Mouse (Mus musculus) forebrain, embryonic 11.5 days (tissue): ENCODE measurements at regions not wholly inside any gene's neighbourhood (a gene's known extent, or its start where the extent isn't known, plus 50 kb on each side); places are given as distances from the start of the nearest gene placed in this dataset.

ENCODE experiments used
- ATAC-seq: fragments of 200-750 bp; cut with Nextera tagmentation; replicated peaks from 2 replicates; pipeline ENCODE4 v1.8.0; 2017; ENCODE audit warnings: moderate TSS enrichment; ENCODE audit not compliant: low FRiP score
- DNase-seq: peaks from one replicate; pipeline ENCODE4 v3.0.0-alpha.2; 2017; ENCODE audit warnings: low spot score
- H3K27ac ChIP-seq: fragments of 300-500 bp; sonication (generic); 2 replicates; pipeline ENCODE4 v1.5.1; 2014; ENCODE audit warnings: low read depth, low read length
- H3K27me3 ChIP-seq: fragments of 300-500 bp; sonication (generic); 2 replicates; pipeline ENCODE4 v1.6.1; 2014; ENCODE audit warnings: mild to moderate bottlenecking, low read length, mixed read lengths; ENCODE audit not compliant: control insufficient read depth, insufficient read depth
- H3K36me3 ChIP-seq: fragments of 300-500 bp; sonication (generic); 2 replicates; pipeline ENCODE4 v1.6.1; 2014; ENCODE audit warnings: mild to moderate bottlenecking, low read length, moderate library complexity, mixed read lengths; ENCODE audit not compliant: control insufficient read depth, insufficient read depth
- H3K4me1 ChIP-seq: fragments of 300-500 bp; sonication (generic); replicated peaks from 2 replicates; pipeline ENCODE4 v1.6.1; 2014; ENCODE audit warnings: low read length, mixed read lengths; ENCODE audit not compliant: control insufficient read depth, insufficient read depth
- H3K4me2 ChIP-seq: fragments of 300-500 bp; sonication (generic); 2 replicates; pipeline ENCODE4 v1.6.1; 2014; ENCODE audit warnings: low read depth, mild to moderate bottlenecking, low read length, moderate library complexity, mixed read lengths; ENCODE audit not compliant: severe bottlenecking
- H3K4me3 ChIP-seq: fragments of 300-500 bp; sonication (generic); 2 replicates; pipeline ENCODE4 v1.5.1; 2014; ENCODE audit warnings: low read depth, low read length
- H3K9ac ChIP-seq: fragments of 300-500 bp; sonication (generic); 2 replicates; pipeline ENCODE4 v1.6.1; 2014; ENCODE audit warnings: low read length
- H3K9me3 ChIP-seq: fragments of 300-500 bp; sonication (generic); 2 replicates; pipeline ENCODE4 v1.6.1; 2016; ENCODE audit warnings: low read length, mixed read lengths; ENCODE audit not compliant: control insufficient read depth
- WGBS: fragments of 180-500 bp; shearing (Covaris S2); extraction: QIAGEN DNeasy Blood & Tissue Kit; methylation state at CpG from one replicate; pipeline ENCODE4 v1.1.7; 2014; 5-methylcytosine and 5-hydroxymethylcytosine counted together

- whole genome bisulfite sequencing: 42% methylated on average over 1 of the region's 1 CpGs
- ATAC-seq: no peak
- Histone ChIP-seq H3K27me3 (no peaks in the 10 kb centered on the region), H3K4me2 (no peak overlapping the region), H3K4me1 (no peaks in the 10 kb centered on the region), H3K4me3 (no peak overlapping the region), H3K9ac (no peak overlapping the region), H3K9me3 (no peaks in the 10 kb centered on the region), H3K36me3 (no peaks in the 10 kb centered on the region), H3K27ac (no peak overlapping the region)
- no peak for DNase-seq
These were observed 478.8 kb downstream of the Slitrk6 start for GRCm38 (mm10) chr14:110276192-110276591.

GRCm38 (mm10) chr14:110271270-110271669, 483.7 kb downstream of the Slitrk6 start:
- Histone ChIP-seq H3K9me3 (no peaks in the 10 kb centered on the region), H3K36me3 (no peaks in the 10 kb centered on the region), H3K9ac (no peak overlapping the region), H3K4me2 (no peak overlapping the region), H3K27ac (no peak overlapping the region), H3K4me1 (no peaks in the 10 kb centered on the region), H3K27me3 (no peaks in the 10 kb centered on the region), H3K4me3 (no peak overlapping the region)
- WGBS: 79% methylated on average over 2 of the region's 2 CpGs
- DNase-seq (no peak), ATAC-seq (no peak)

GRCm38 (mm10) chr14:110244466-110244865, 510.5 kb downstream of the Slitrk6 start:
- Histone ChIP-seq H3K27me3 (no peaks in the 10 kb centered on the region), H3K4me2 (no peak overlapping the region), H3K36me3 (no peaks in the 10 kb centered on the region), H3K4me1 (no peaks in the 10 kb centered on the region), H3K9ac (no peak overlapping the region), H3K27ac (no peak overlapping the region), H3K9me3 (no peaks in the 10 kb centered on the region), H3K4me3 (no peak overlapping the region)
- ATAC-seq (0 out of 2 replicates have a peak, but pooled peaks have one; percentile 10), DNase-seq (no peak)
- 93% methylated on average over 1 of the region's 1 CpGs for WGBS

GRCm38 (mm10) chr14:110243549-110243948, 511.4 kb downstream of the Slitrk6 start:
- H3K9me3 ChIP-seq: no peaks in the 10 kb centered on the region
- H3K4me2 ChIP-seq: no peak overlapping the region
- no peak overlapping the region for H3K27ac ChIP-seq
- H3K4me1 ChIP-seq: no peaks in the 10 kb centered on the region
- DNase-seq: no peak
- no peak overlapping the region for H3K9ac ChIP-seq
- H3K4me3 ChIP-seq: no peak overlapping the region
- no peaks in the 10 kb centered on the region for H3K36me3 ChIP-seq
- no peak for ATAC-seq
- no peaks in the 10 kb centered on the region for H3K27me3 ChIP-seq
- 89% methylated on average over 2 of the region's 2 CpGs for WGBS

- no peaks in the 10 kb centered on the region for H3K9me3 ChIP-seq
- no peak overlapping the region for H3K9ac ChIP-seq
- H3K4me1 ChIP-seq: no peaks in the 10 kb centered on the region
- H3K4me3 ChIP-seq: no peak overlapping the region
- no peaks in the 10 kb centered on the region for H3K27me3 ChIP-seq
- no peaks in the 10 kb centered on the region for H3K36me3 ChIP-seq
- no peak for DNase-seq
- WGBS: 81% methylated on average over 2 of the region's 2 CpGs
- ATAC-seq: no peak
- H3K4me2 ChIP-seq: no peak overlapping the region
- no peak overlapping the region for H3K27ac ChIP-seq
These were observed 516.1 kb downstream of the Slitrk6 start for GRCm38 (mm10) chr14:110238800-110239199.

GRCm38 (mm10) chr14:110224678-110225446, 530.1 kb downstream of the Slitrk6 start:
- H3K9ac ChIP-seq: no peak overlapping the region
- ATAC-seq (no peak), DNase-seq (no peak)
- no peaks in the 10 kb centered on the region for H3K9me3 ChIP-seq
- no peak overlapping the region for H3K4me2 ChIP-seq
- no peak overlapping the region for H3K27ac ChIP-seq
- no peaks in the 10 kb centered on the region for H3K27me3 ChIP-seq
- no peaks in the 10 kb centered on the region for H3K4me1 ChIP-seq
- no peaks in the 10 kb centered on the region for H3K36me3 ChIP-seq
- H3K4me3 ChIP-seq: no peak overlapping the region
- 79% methylated on average over 6 of the region's 6 CpGs for WGBS

GRCm38 (mm10) chr14:110190987-110191607, 563.9 kb downstream of the Slitrk6 start:
- H3K27ac ChIP-seq: no peak overlapping the region
- H3K27me3 ChIP-seq: no peaks in the 10 kb centered on the region
- H3K9me3 ChIP-seq: no peaks in the 10 kb centered on the region
- 62% methylated on average over 2 of the region's 2 CpGs for WGBS
- DNase-seq (no peak), ATAC-seq (no peak)
- no peaks in the 10 kb centered on the region for H3K36me3 ChIP-seq
- no peak overlapping the region for H3K4me2 ChIP-seq
- H3K9ac ChIP-seq: no peak overlapping the region
- no peak overlapping the region for H3K4me3 ChIP-seq
- H3K4me1 ChIP-seq: no peaks in the 10 kb centered on the region

GRCm38 (mm10) chr14:110190471-110190870, 564.5 kb downstream of the Slitrk6 start:
- DNase-seq (no peak), ATAC-seq (no peak)
- Histone ChIP-seq H3K27ac (no peak overlapping the region), H3K9ac (no peak overlapping the region), H3K4me3 (no peak overlapping the region), H3K27me3 (no peaks in the 10 kb centered on the region), H3K9me3 (no peaks in the 10 kb centered on the region), H3K4me1 (no peaks in the 10 kb centered on the region), H3K36me3 (no peaks in the 10 kb centered on the region), H3K4me2 (no peak overlapping the region)
- 62% methylated on average over 3 of the region's 3 CpGs for WGBS

- Histone ChIP-seq H3K27ac (no peak overlapping the region), H3K4me3 (no peak overlapping the region), H3K4me2 (no peak overlapping the region), H3K9ac (no peak overlapping the region), H3K9me3 (no peaks in the 10 kb centered on the region), H3K4me1 (no peaks in the 10 kb centered on the region), H3K36me3 (no peaks in the 10 kb centered on the region), H3K27me3 (no peaks in the 10 kb centered on the region)
- DNase-seq: no peak
- no peak for ATAC-seq
These were observed 575.8 kb downstream of the Slitrk6 start for GRCm38 (mm10) chr14:110179166-110179565.
